Mouse (Mus musculus) left cerebral cortex, postnatal 10 days (tissue): ENCODE results near the gene Otop3. TPM values are rescaled to one million over a fixed set of nuclear protein-coding genes. Genes with fewer than 3 reads are reported as not detected.
A peak's percentile ranks its signal among the peaks of the same experiment; 100 is the strongest.

ENCODE experiments used
- DNase-seq, 2 experiments: peaks; one replicate each; pipeline ENCODE4 v3.0.0; 2021 to 2022; ENCODE audit warnings: low spot score in 2 of 2, mixed read lengths in 1 of 2; ENCODE audit errors: extremely low spot score in 1 of 2
- intact Hi-C: fragments of 180-260 bp; cut with DNase I; formaldehyde crosslinking; loops from one replicate; pipeline ENCODE4 v1.15.1; 2025
- total RNA-seq, 2 experiments: library from RNA; stranded (reverse); gene quantifications; 2 replicates each; pipeline ENCODE4 v1.2.3; 2021

Gene Otop3
- under 1 TPM; 0.24 to 0.28 TPM for total RNA-seq

DNA sequence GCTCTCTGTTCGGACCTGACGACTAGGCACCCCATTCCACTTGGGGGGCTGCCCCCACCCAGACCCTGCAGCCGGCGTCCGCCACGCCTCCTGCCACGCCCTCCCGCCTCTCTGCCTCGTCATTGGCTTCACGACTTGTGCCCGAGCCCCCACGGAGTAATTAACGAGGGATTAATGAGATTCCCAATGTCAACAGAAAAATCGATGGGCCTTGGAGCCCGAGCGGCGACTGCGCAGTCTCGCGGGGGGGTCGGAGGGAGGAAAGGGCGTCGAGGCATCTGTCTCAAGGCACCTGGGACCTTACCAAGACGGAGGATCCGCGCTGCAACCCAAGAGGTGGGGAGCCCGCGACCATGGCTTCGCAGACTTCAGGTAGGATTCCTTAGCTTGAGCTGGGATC is at the start of gene Otop3:
TSS of gene Otop3 (plus strand) at position 201 of the 400 bp plus-strand sequence.
- intact Hi-C loops, result no loop called here
- no peak for DNase-seq

DNA sequence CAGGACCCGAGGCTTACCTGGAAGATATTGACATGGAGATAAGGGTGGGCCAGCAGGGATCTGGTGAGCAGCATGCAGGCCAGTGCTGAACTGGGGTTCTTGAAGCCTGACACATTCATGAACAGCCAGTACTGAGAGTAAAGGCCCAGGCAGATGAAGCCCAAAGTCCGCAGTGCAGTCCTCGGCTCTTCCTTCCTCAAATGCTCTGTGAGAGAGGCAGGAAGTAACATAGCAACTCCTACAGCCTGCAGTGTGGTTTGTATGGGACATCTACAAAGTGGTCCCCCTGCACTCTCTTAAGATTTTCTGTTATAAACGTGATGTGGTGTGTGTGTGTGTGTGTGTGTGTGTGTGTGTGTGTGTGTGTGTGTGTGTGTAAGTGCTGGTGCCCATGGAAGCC is 49.2 kb upstream of the Otop3 start:
- intact Hi-C loops, result no loop called here

DNA sequence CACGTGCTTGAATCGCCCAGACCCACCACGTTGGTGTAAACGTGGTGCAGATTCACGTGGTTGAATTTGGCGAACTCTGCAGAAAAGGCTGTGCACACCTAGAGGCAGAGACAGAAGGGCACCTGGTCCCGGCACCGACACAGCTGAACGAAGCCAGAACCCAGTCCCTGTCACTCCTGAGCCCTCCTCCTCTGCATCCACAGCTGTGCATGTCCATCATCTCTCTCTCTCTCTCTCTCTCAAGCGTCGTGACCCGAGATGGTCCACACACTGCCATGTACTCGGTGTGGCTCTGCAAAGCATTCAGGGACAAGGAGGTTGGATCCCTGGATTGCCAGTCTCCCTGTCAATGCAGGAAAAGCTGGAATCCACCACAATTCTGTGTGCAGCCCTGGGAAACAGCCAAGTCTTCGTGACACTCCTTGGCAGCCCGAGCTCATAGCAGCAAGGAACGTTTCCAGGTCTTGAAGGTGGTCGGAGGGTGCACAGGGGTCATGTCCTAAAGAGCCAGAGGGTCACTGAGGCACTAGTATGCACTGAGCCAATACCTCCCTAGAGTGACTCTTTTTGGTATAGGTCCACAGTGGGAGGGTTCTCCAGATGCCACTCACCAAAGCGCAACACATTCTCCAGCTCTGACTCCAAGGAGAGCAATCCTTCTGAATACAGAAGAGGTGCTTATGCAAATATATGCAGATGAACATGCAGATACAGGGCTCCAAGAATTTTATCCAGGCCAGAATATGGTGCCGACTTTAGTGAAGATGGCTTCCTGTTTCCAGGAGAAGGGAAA is 48.1 kb upstream of the Otop3 start:
- intact Hi-C loops, result no loop called here
- DNase-seq, result no peak

More for the DNA sequence above, 49.2 kb upstream of the Otop3 start:
- no peak for DNase-seq

DNA sequence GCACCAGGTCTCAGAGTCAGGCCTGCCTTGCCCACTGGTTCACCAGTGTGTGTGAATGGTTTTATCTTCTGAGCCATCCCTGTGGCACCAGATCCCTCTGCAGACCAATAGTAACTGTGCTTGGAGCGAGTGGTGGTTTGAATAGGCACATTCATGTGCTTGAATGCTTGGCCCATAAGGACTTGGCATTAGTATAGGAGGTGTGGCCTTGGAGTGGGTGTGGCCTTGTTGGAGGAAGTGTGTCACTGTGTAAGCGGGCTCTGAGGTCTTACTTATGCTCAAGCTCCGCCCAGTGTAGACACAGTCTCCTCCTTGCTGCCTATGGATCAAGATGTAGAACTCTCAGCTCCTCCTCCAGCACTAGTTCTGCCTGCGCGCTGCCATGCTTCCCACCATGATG is 47.1 kb upstream of the Otop3 start:
- intact Hi-C loops, result no loop called here
- no peak for DNase-seq

DNA sequence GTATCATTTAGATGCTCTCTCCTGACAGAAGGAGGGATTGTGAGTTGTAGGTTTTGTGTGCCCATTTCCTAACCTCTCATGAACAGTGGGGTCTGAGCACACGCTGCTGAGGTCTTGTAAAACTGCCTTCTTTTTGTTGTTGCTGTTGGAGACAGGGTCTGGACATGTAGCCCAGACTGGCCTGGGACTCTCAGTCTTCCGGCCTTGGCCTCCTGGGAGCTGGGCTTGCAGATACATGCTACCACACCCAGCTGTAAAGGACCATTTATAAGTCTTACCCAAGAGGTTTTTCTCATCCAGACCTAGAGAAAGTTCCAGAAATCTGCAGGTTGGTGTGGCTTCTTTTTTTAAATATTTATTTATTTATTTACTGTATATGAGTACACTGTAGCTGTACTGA is 46.2 kb upstream of the Otop3 start:
- intact Hi-C loops, result no loop called here
- DNase-seq, result no peak

DNA sequence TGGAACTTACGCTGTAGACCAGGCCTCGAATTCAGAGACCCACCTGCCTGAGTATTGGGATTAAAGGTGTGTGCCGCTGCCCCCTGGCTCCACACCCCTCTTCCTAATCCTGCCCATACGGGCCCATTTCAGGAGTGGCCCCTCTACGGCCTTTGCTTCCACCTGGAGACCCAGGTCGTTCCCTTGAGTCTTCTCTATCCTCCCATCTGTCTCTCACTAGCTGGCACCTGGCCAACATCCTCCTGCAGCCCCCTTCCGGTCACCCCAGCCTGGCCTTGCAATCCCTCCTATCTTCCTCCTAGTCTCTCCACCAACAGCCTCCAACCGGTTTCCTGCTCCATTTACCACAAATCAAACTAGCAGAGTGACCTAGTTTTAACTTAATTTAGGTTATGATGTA is 44.6 kb upstream of the Otop3 start:
- intact Hi-C loops, result no loop called here
- DNase-seq, result peak in 1 of 2 experiments; percentile 53

DNA sequence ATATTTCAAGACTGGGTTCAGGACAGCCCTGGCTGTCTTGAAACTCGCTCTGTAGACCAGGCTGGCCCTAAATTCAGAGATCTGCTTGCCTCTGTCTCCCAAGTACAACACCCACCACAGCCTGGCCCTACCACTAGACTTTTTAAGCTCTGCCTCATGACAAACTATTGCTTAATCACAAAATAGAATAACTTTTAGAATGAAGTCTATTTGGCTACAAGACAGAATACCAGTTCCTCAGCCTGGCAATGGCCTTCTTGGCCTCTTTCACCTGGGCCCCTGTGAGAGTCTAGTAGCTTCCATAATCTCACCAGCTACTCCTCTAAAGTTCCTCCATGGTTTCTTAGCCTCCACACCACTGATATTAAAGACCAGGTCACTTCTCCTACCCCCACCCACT is 44.2 kb upstream of the Otop3 start:
- intact Hi-C loops, result no loop called here

DNA sequence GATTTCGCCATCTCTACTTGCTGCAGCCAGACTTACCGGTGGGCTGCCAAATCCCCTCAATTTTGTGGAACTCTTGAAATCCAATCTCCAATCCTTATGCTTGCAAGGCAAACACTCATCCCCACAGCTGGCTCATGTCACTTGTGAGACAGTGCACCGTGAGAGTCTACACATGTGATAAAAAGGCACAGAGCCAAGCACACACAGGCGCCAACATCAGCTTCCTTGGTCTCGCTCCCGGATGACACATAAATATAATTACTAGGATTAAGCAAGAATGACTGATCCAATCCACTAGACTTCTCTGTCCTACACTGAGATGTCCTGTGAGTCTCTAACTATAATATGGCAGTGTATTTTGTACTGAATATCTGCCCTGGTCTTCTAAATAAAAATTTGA is 43.6 kb upstream of the Otop3 start:
- intact Hi-C loops, result no loop called here
- no peak for DNase-seq

More for the DNA sequence above, 44.2 kb upstream of the Otop3 start:
- no peak for DNase-seq

DNA sequence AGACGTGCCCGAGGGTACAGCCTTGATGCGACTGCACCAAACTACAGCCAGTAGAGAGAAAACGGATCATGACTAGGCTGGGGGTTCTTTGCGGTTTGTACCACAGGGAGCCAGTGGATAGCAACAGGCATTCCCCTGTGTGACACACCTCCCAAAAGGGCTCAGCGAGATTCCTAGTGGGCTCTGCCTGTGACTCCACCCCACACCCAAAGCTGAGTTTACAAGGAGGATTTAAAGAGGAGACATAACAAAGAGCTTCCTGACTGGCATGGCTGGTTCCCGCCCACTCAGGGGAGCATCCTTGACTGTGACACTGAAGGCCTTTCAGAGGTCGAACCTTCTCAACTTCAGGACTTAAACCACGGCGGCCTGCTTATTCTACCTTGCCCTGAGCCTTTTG is 43.0 kb upstream of the Otop3 start:
- intact Hi-C loops, result no loop called here
- no peak for DNase-seq

DNA sequence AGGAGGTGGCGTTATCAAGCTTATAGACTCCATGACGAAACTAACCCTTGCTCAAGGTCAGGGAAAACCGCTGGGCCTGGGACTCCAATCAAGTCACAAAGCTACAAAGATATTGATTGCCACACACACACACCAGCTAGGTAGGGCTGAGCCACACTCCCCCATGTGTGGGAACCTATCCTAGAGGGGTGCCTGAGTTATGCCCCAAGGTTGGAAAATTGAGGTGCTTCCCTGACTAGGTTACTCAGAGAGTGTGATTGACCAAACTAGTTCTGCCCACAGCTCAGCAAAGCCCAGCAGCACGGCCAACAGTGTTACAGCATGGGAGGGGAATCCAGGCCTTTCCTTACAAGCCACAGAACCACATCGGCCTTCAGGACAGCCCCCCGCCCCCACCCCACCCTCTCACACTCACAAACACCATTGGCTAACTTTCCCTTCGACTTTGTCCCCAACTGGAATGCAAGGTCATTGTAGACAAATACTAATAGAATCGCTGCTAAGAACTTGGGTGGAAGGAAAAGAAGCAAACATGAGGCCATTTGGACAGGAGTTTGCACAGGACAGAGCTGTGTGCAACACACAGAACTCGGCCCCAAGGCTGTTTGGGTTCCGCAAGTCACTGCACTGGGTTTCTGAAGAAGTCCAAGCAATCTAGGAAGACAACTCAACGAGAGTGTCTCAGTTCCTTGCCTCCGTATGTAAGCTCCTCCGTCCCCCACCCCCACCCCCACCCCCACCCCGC is 41.7 kb upstream of the Otop3 start:
- intact Hi-C loops, result no loop called here
- no peak for DNase-seq

DNA sequence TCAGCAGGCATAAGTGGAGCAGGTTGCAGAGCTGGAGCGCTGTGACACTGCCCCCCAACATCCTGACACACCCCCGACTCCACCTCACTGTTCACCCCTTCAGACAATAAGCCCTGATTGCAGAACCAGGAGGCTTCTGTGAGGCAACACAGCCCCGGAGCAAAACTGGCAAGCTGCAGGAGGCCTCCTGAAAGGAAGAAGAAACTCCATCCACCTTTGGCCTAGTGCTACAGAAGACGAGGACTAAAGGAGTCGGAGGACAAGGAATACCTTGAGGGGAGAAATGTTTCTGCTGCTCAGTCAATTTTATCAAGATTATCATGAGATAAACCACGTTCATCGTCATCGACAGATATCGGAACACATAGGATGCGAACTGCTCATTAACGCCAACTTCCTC is 38.6 kb upstream of the Otop3 start:
- intact Hi-C loops, result no loop called here
- no peak for DNase-seq

DNA sequence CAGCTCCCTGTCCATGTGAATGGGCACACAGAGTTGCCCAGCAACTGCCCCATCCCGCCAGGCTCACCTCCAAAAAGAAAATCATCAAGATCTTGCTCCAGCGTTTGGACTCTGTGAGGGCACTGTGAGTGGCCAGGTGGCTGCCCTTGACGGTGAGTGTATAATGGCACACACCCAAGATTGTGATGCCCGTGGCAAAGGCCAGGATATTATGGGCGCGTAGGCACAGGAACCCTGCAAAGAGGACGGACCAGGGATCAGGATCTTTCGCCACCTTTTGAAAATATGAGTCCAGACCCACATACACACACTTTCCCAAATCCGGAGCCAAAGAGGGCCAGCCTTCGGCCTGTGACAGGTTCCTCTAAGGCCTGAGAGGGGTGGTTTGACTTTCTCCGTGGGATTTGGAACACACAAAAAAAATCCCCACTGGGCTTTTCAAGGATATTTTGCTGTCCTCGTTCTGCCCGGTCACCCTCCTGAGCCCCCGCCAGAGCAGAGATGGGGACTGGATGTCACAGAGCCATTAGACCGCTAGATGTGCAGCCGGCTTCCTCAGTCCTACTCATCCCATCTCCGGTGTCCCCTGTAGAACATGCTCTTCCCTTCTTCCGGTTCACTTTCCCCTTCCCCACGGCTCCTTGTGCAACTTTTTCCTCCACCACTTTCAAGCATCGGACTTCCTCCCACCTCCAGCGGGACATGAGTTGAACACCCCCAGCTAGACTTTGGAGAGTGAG is 37.9 kb upstream of the Otop3 start:
- no peak for DNase-seq
- intact Hi-C loops, result no loop called here

DNA sequence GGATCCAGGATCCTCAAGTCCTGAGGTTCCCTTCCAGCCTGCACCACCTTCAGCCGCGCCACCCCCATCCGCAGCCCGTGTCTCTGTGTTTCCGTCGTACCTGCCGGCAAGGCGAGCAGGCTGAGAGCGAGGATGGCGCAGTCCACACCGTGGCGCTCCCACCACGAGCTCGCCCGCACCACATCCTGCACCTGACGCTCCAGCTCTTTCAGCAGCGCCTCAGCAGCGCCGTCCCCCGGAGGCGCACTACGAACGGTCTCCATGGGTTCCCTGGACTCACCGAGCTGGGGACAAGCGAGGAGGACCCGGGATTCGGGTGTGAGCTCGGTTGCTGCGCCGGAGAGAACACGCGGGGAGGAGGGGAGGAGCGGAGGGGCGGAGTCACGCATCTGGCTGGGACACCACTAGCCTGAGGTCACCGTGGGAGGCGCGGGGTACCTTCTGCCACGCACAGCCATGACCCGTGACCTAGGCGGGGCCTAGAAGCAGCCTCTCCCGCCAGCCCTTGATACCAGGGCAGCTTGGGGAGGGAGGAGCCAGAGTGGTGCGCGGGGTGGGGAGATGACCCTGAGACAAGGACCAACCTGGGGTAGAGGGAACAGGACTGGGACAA is 37.2 kb upstream of the Otop3 start, which contains the start of gene Fads6:
TSS of gene Fads6 (minus strand) at position 450 of the 613 bp plus-strand sequence.
- intact Hi-C loops, result no loop called here
- DNase-seq, result peak in 1 of 2 experiments; percentile 75

DNA sequence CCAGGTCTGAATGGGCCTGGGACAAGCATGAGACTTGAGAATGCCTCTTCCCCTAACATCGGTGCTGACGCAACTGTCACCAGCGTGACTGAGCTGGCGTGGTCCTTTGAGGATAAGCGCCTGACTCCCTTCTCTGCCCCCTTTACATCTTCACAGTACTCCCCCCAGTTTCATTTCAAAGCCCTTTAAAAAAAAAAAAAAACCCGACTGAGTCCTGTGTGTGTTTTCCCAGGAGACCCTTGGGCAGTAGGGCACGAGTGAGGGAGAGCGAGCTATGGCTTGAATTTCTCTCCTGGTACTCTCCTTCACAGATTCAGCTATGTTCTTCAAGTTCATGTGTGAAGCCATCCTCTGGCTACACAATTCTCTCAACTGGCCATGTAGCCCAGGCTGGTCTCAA is 36.4 kb upstream of the Otop3 start:
- intact Hi-C loops, result no loop called here
- no peak for DNase-seq

DNA sequence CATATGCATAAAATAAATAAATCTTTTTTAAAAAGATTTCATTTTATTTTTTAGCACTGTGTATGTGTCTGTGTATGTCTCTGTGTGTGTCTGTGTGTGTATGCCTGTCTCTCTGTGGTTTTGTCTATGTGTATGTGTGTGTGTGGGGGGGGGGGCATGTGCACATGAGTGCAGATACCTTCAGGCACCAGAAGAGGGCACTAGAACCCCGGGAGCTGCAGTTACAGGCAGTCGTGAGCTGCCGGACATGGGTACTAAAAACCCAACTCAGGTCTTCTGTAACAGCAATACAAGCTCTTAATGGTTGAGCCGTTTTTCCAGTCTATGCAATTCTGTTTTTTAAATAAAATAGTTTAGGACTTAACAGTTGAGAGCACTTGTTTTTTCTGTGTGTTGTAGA is 33.8 kb upstream of the Otop3 start:
- intact Hi-C loops, result no loop called here
- no peak for DNase-seq

DNA sequence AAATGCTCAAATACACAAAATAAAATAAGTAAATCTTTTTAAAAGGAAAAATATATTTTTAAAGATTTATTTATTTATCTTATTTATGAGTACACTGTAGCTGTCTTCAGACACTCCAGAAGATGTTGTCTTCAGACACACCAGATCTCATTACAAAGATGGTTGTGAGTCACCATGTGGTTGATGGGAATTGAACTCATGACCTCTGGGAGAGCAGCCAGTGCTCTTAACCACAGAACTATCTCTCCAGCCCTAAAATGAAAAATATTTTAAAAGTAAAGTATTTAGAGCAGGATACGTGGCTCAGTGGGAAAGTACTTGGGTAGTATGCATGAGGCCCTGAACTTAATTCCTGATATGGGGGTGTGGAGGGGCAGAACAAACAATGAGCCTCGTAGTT is 33.2 kb upstream of the Otop3 start:
- DNase-seq, result no peak
- intact Hi-C loops, result no loop called here

DNA sequence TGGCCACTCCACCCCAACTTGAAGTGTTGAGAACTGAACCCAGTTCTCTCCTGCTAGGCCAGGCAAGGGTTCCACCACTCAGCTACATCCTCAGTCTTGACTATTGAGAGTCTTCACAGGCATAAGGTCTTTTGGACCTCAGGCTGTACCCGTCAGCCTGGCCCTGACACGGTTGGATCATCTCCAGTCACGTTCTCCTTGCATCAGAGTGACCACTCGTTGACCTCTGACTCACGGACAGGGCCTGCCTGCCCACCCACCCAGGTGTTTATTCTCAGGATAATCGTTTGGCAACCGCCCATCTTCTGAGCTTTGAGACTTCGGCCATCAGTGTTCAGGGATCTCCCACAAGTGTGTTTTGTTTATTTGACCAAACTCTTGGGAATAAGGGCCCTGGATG is 31.4 kb upstream of the Otop3 start:
- intact Hi-C loops, result no loop called here
- DNase-seq, result no peak

DNA sequence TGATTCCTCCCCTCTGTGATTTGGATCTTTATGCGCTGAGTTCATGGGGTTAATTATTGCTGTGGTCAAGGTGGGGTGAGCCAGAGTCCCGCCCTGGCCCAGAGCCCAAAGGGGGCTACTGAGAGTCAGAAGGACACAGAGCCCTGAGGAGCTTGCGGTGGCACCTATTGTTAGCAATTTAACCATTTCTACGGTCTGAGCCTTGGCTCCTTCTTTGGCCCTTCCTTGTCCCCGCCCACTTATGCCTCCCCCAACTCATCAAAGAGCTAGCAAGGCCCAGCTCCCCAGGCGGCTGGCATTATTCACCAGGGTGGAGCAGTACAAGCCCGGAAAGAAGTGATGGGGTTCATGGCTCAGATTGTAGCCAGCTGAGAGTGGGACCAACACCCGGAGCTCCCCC is 27.7 kb upstream of the Otop3 start, which contains the start of gene Otop2:
TSS of gene Otop2 (plus strand) at position 301 of the 400 bp plus-strand sequence.
- no peak for DNase-seq
- intact Hi-C loops, result no loop called here

DNA sequence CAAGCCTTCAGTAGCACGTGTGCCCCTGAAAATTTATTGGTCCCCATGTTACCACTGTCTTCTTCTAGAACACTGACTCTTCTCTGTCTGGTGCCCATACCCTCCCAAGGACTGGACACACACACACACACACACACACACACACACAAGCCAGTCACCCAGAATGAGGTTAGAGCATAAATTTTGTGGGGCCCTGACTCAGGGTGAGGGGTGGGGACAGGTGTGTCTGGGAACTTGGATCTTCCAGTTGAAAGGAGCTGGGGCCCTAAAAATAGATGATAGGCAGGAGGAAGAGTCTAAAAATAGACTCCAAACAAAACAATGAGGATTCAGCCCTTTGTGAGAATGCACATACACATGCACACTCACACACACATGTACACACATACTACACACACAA is 25.8 kb upstream of the Otop3 start:
- no peak for DNase-seq
- intact Hi-C loops, result no loop called here
